In genomic region chr15:12066176-12066856, GRCm38 (mm10) we compare ENCODE assay signal across 8 mouse cellular contexts. TPM values are rescaled to one million over a fixed set of nuclear protein-coding genes. Genes with fewer than 3 reads are reported as not detected.
A peak's percentile ranks its signal among the peaks of the same experiment; 100 is the strongest.
DNase-seq lines count a peak whose midpoint lies in the region; ATAC-seq and TF ChIP-seq lines count a peak whose summit lies in the region.

No protein-coding gene starts in this region.

- peak; percentile 53 to 76 for DNase-seq in adrenal gland, adult (ENCODE audit: inconsistent age in 2 of 2, low spot score in 1 of 2)
- DNase-seq in adrenal gland, adult 8-10 months, result no peak
- peak; percentile 88 for DNase-seq in kidney, postnatal 10 days
- DNase-seq in lung, embryonic 14.5 days, result peak; percentile 80
- DNase-seq in right cerebral cortex, postnatal 4 days, result peak; percentile 77
- DNase-seq in thymus, postnatal 36 days, result no peak

- H3K4me1 ChIP-seq in embryonic fibroblast, embryonic 13.5 days (ENCODE audit: control insufficient read depth, insufficient read depth, low read length), result peaks cover 2% of the 10 kb centered on the region; the same call in 1 of the 2 replicates
- peaks cover 13 to 31% of the 10 kb centered on the region in 2 experiments for H3K4me1 ChIP-seq in heart, embryonic 14.5 days (ENCODE audit: control insufficient read depth in 2 of 2, insufficient read depth in 2 of 2, low read length in 2 of 2)
- H3K4me1 ChIP-seq in lung, embryonic 14.5 days (ENCODE audit: insufficient read depth), result peaks cover 15% of the 10 kb centered on the region

- TF ChIP-seq POLR2A in embryonic fibroblast, embryonic 13.5 days (IDR thresholded peaks at IDR 0.05; ENCODE audit: low read depth, low read length), result no peak

- H3K4me3 ChIP-seq in embryonic fibroblast, embryonic 13.5 days (ENCODE audit: insufficient read depth, low read length), result no peak overlapping the region
- no peak overlapping the region for H3K4me3 ChIP-seq in heart, embryonic 14.5 days (ENCODE audit: control insufficient read depth in 1 of 2, insufficient read depth in 1 of 2, low read depth in 1 of 2, low read length in 2 of 2)
- no peak overlapping the region for H3K4me3 ChIP-seq in lung, embryonic 14.5 days (ENCODE audit: low read depth, low read length)

- H3K27ac ChIP-seq in embryonic fibroblast, embryonic 13.5 days (ENCODE audit: insufficient read depth, low read length), result peak overlapping the region; percentile 30; the same call in 1 of the 2 replicates
- H3K27ac ChIP-seq in heart, embryonic 14.5 days (replicated peaks in 1 of 2; ENCODE audit: control insufficient read depth in 1 of 2, insufficient read depth in 1 of 2, low read depth in 2 of 2, low read length in 2 of 2), result peak overlapping the region; percentile 61 to 81
- peak overlapping the region; percentile 86 for H3K27ac ChIP-seq in lung, embryonic 14.5 days (ENCODE audit: low read depth)

- WGBS in heart, embryonic 14.5 days, result 45% methylated on average over 14 of the region's 14 CpGs
- 47% methylated on average over 14 of the region's 14 CpGs for WGBS in lung, embryonic 14.5 days

- 0 out of 2 replicates have a peak, but pooled peaks cover 2% of the 10 kb centered on the region for H3K9me3 ChIP-seq in heart, embryonic 14.5 days (ENCODE audit: control insufficient read depth, low read length)
- H3K9me3 ChIP-seq in lung, embryonic 14.5 days (ENCODE audit: low read depth, low read length), result no peaks in the 10 kb centered on the region; the same call in 1 of the 2 replicates

- no peaks in the 10 kb centered on the region for H3K36me3 ChIP-seq in heart, embryonic 14.5 days (ENCODE audit: control insufficient read depth, insufficient read depth, low read length)
- H3K36me3 ChIP-seq in lung, embryonic 14.5 days (ENCODE audit: insufficient read depth), result no peaks in the 10 kb centered on the region

- TF ChIP-seq CTCF in embryonic fibroblast, embryonic 13.5 days (IDR thresholded peaks at IDR 0.05; ENCODE audit: borderline replicate concordance, insufficient read depth, low read length), result no peak
- TF ChIP-seq CTCF in lung, embryonic 14.5 days (IDR thresholded peaks at IDR 0.05; ENCODE audit: low read depth), result no peak

- H3K4me2 ChIP-seq in heart, embryonic 14.5 days (ENCODE audit: low read length), result peak overlapping the region; percentile 32
- H3K4me2 ChIP-seq in lung, embryonic 14.5 days, result no peak overlapping the region

- peak; percentile 59; the same call in 1 of the 2 replicates for ATAC-seq in heart, embryonic 14.5 days (ENCODE audit: insufficient number of reproducible peaks, insufficient read depth, low FRiP score, low read depth)
- ATAC-seq in lung, embryonic 14.5 days (ENCODE audit: insufficient read depth), result peak; percentile 48; the same call in 1 of the 2 replicates

- H3K9ac ChIP-seq in heart, embryonic 14.5 days (ENCODE audit: low read length), result peak overlapping the region; percentile 53
- H3K9ac ChIP-seq in lung, embryonic 14.5 days, result no peak overlapping the region

- H3K27me3 ChIP-seq in heart, embryonic 14.5 days (ENCODE audit: control insufficient read depth, insufficient read depth, low read length), result no peaks in the 10 kb centered on the region
- no peaks in the 10 kb centered on the region for H3K27me3 ChIP-seq in lung, embryonic 14.5 days (ENCODE audit: insufficient read depth, low read length)

RNA-seq across cellular contexts. Expression of gene Zfr, which starts 51.3 kb away (rescaled TPM):
- total RNA-seq in adrenal gland, adult 8-10 months (2022), result 100 to 1,000 TPM; 109 to 191 (median 172) TPM
- 138 and 172 TPM in 2 replicates for polyA plus RNA-seq in embryonic fibroblast, embryonic 13.5 days (2011; ENCODE audit: insufficient read length, low read depth, missing spikeins)
- 136 and 142 TPM in 2 replicates for polyA plus RNA-seq in heart, embryonic 14.5 days (2014; fragmentation: Nextera tagmentation; extraction: Ambion mirVana)
- polyA plus RNA-seq in lung, embryonic 14.5 days (2014; fragmentation: Nextera tagmentation; extraction: Ambion mirVana), result 148 and 158 TPM in 2 replicates

Comparison
In these comparisons a context has a peak if more than half of its experiments do, and no peak if none do; other contexts are left out.
1. DNase-seq: peak in adrenal gland, adult (2 of 2), kidney, postnatal 10 days (single experiment), lung, embryonic 14.5 days (single experiment) and right cerebral cortex, postnatal 4 days (single experiment); none in adrenal gland, adult 8-10 months (single experiment) and thymus, postnatal 36 days (0 of 2).
2. H3K27ac ChIP-seq: peak in every context shown above with its lines; median percentile 86 in lung, embryonic 14.5 days; 71 in heart, embryonic 14.5 days; 30 in embryonic fibroblast, embryonic 13.5 days.